In genomic region chr4:133625621-133626071, GRCm38 (mm10) we compare ENCODE assay signal across 8 mouse cellular contexts. TPM values are rescaled to one million over a fixed set of nuclear protein-coding genes. Genes with fewer than 3 reads are reported as not detected.
A peak's percentile ranks its signal among the peaks of the same experiment; 100 is the strongest.
DNase-seq lines count a peak whose midpoint lies in the region; ATAC-seq and TF ChIP-seq lines count a peak whose summit lies in the region.

No protein-coding gene starts in this region.

- no peak overlapping the region for H3K4me2 ChIP-seq in heart, embryonic 13.5 days
- H3K4me2 ChIP-seq in neural tube, embryonic 15.5 days = no peak overlapping the region

- TF ChIP-seq CTCF in Patski (IDR thresholded peaks at IDR 0.05) = no peak

- no peaks in the 10 kb centered on the region for H3K27me3 ChIP-seq in Patski
- H3K27me3 ChIP-seq in heart, embryonic 13.5 days (replicated peaks) = no peaks in the 10 kb centered on the region
- H3K27me3 ChIP-seq in neural tube, embryonic 15.5 days (replicated peaks) = no peaks in the 10 kb centered on the region

- CTCF ChIA-PET in Patski (lab: Charles Lee) = interaction anchor here (1.1 to 1.4 kb wide), 4 partner anchors 21 to 34 kb away, joined by 3 read pairs; partner anchors contain the start of gene Zdhhc18

- peak overlapping the region; percentile 76 for H3K27ac ChIP-seq in heart, embryonic 13.5 days (replicated peaks)
- no peak overlapping the region for H3K27ac ChIP-seq in neural tube, embryonic 15.5 days (replicated peaks)

- peaks cover 41% of the 10 kb centered on the region for H3K36me3 ChIP-seq in heart, embryonic 13.5 days
- peaks cover 38% of the 10 kb centered on the region for H3K36me3 ChIP-seq in neural tube, embryonic 15.5 days

- H3K4me3 ChIP-seq in heart, embryonic 13.5 days = no peak overlapping the region
- H3K4me3 ChIP-seq in neural tube, embryonic 15.5 days (replicated peaks) = no peak overlapping the region

- ATAC-seq in cerebellum, adult (ENCODE audit: insufficient number of reproducible peaks, low FRiP score, low TSS enrichment) = no peak
- peak; percentile 76 for ATAC-seq in Patski
- ATAC-seq in heart, embryonic 13.5 days (ENCODE audit: extremely low read depth, insufficient number of reproducible peaks, low FRiP score, low TSS enrichment) = peak; percentile 17; the same call in 1 of the 2 replicates
- 0 out of 2 replicates have a peak, but pooled peaks have one; percentile 19 for ATAC-seq in megakaryocyte-erythroid progenitor cell, adult 5-6 weeks (replicated peaks; ENCODE audit: low FRiP score, low TSS enrichment, poor library complexity, severe bottlenecking)
- no peak for ATAC-seq in neural tube, embryonic 15.5 days (ENCODE audit: low FRiP score)

- no peak overlapping the region for H3K9ac ChIP-seq in heart, embryonic 13.5 days
- H3K9ac ChIP-seq in neural tube, embryonic 15.5 days (replicated peaks) = no peak overlapping the region

- DNase-seq in cerebellum, adult 8-10 months = peak; percentile 42
- peak; percentile 98 for DNase-seq in Patski (ENCODE audit: low read depth, low spot score)
- DNase-seq in kidney, postnatal 25 days = peak; percentile 86 to 92
- DNase-seq in c-Kit-positive CD71-positive TER-119-positive erythroid progenitor cells, embryonic 14.5 days (ENCODE audit: low spot score) = no peak

- peaks cover 17% of the 10 kb centered on the region for H3K4me1 ChIP-seq in heart, embryonic 13.5 days
- H3K4me1 ChIP-seq in neural tube, embryonic 15.5 days = peaks cover 10% of the 10 kb centered on the region

- WGBS in heart, embryonic 13.5 days = 63% methylated on average over 11 of the region's 11 CpGs
- 69% methylated on average over 11 of the region's 11 CpGs for WGBS in neural tube, embryonic 15.5 days

- in situ Hi-C loops in Patski (cut with MboI; ENCODE audit: low pct_unique_long_range_greater_than_20kb) = no loop called here

- POLR2A ChIA-PET in Patski (lab: Charles Lee) = no interaction called here

- H3K9me3 ChIP-seq in heart, embryonic 13.5 days = no peaks in the 10 kb centered on the region
- H3K9me3 ChIP-seq in neural tube, embryonic 15.5 days (replicated peaks) = no peaks in the 10 kb centered on the region

RNA-seq across cellular contexts. Expression of gene Sfn, which starts 23.7 kb away (rescaled TPM):
- polyA plus RNA-seq in Patski (2021) = 5.8 TPM
- 1.2 and 2.9 TPM in 2 replicates for polyA plus RNA-seq in heart, embryonic 13.5 days (2015; fragmentation: Nextera tagmentation; extraction: Ambion mirVana)
- total RNA-seq in megakaryocyte-erythroid progenitor cell, adult 5-6 weeks (2014; fragmentation: Nextera tagmentation) = 1.7 and 2.7 TPM in 2 replicates
- total RNA-seq in megakaryocyte-erythroid progenitor cell, adult 5-6 weeks (2017) = 1.3 and 2.0 TPM in 2 replicates
- 1.7 and 32.5 TPM in 2 replicates for polyA plus RNA-seq in neural tube, embryonic 15.5 days (2015; fragmentation: Nextera tagmentation; extraction: Ambion mirVana)

RNA-seq across cellular contexts. Expression of gene Zdhhc18, which starts 24.3 kb away (rescaled TPM):
- polyA plus RNA-seq in Patski (2021) = 48.3 TPM
- 1.5 and 1.6 TPM in 2 replicates for polyA plus RNA-seq in heart, embryonic 13.5 days (2015; fragmentation: Nextera tagmentation; extraction: Ambion mirVana)
- 16.2 and 24.1 TPM in 2 replicates for total RNA-seq in megakaryocyte-erythroid progenitor cell, adult 5-6 weeks (2014; fragmentation: Nextera tagmentation)
- 5.0 and 8.1 TPM in 2 replicates for total RNA-seq in megakaryocyte-erythroid progenitor cell, adult 5-6 weeks (2017)
- 4.3 and 7.0 TPM in 2 replicates for polyA plus RNA-seq in neural tube, embryonic 15.5 days (2015; fragmentation: Nextera tagmentation; extraction: Ambion mirVana)

RNA-seq across cellular contexts. Expression of gene Gpn2, which starts 41.5 kb away (rescaled TPM):
- polyA plus RNA-seq in Patski (2021) = 15.4 TPM
- 11.2 and 12.8 TPM in 2 replicates for polyA plus RNA-seq in heart, embryonic 13.5 days (2015; fragmentation: Nextera tagmentation; extraction: Ambion mirVana)
- 16.0 and 20.9 TPM in 2 replicates for total RNA-seq in megakaryocyte-erythroid progenitor cell, adult 5-6 weeks (2014; fragmentation: Nextera tagmentation)
- 19.5 and 29.3 TPM in 2 replicates for total RNA-seq in megakaryocyte-erythroid progenitor cell, adult 5-6 weeks (2017)
- polyA plus RNA-seq in neural tube, embryonic 15.5 days (2015; fragmentation: Nextera tagmentation; extraction: Ambion mirVana) = 17.0 and 17.2 TPM in 2 replicates

RNA-seq across cellular contexts. Expression of gene Pigv, which starts 46.8 kb away (rescaled TPM):
- polyA plus RNA-seq in Patski (2021) = 6.9 TPM
- polyA plus RNA-seq in heart, embryonic 13.5 days (2015; fragmentation: Nextera tagmentation; extraction: Ambion mirVana) = 12.8 and 15.7 TPM in 2 replicates
- total RNA-seq in megakaryocyte-erythroid progenitor cell, adult 5-6 weeks (2014; fragmentation: Nextera tagmentation) = 7.0 and 10.1 TPM in 2 replicates
- 2.3 and 12.4 TPM in 2 replicates for total RNA-seq in megakaryocyte-erythroid progenitor cell, adult 5-6 weeks (2017)
- 12.4 and 15.7 TPM in 2 replicates for polyA plus RNA-seq in neural tube, embryonic 15.5 days (2015; fragmentation: Nextera tagmentation; extraction: Ambion mirVana)

RNA-seq across cellular contexts. Expression of gene Gpatch3, which starts 51.1 kb away (rescaled TPM):
- 7.1 TPM for polyA plus RNA-seq in Patski (2021)
- polyA plus RNA-seq in heart, embryonic 13.5 days (2015; fragmentation: Nextera tagmentation; extraction: Ambion mirVana) = 5.0 and 5.3 TPM in 2 replicates
- total RNA-seq in megakaryocyte-erythroid progenitor cell, adult 5-6 weeks (2014; fragmentation: Nextera tagmentation) = 1.2 and 6.2 TPM in 2 replicates
- total RNA-seq in megakaryocyte-erythroid progenitor cell, adult 5-6 weeks (2017) = 16.9 and 29.6 TPM in 2 replicates
- 5.8 TPM in 2 replicates for polyA plus RNA-seq in neural tube, embryonic 15.5 days (2015; fragmentation: Nextera tagmentation; extraction: Ambion mirVana)

Comparison
In these comparisons a context has a peak if more than half of its experiments do, and no peak if none do; other contexts are left out.
1. ATAC-seq: peak in Patski (single experiment), heart, embryonic 13.5 days (single experiment) and megakaryocyte-erythroid progenitor cell, adult 5-6 weeks (single experiment); none in cerebellum, adult (single experiment) and neural tube, embryonic 15.5 days (single experiment).